14 mouse cellular contexts compared by ENCODE assay signal in the genomic region with DNA sequence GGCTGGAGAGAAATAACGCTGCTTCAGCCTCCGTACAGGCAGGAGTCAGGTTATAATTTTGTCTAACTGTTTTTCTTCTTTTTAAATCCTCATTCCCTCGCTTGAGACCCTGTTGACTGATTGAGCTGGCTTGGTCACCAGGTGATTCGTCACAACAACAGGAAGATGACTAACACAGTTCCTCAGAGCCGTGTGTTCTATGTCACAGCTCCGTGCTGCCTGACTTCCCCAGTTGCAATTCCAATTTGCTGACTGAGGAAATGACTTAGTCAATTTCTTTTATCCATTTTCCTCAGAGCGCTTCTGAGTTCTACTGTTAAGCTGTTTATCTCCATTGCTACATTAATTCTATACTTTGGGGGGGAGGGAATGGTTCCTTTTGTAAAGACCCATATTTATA.
"Had no signal": no experiment of that assay in that cellular context is flagged by ENCODE, and none has a peak within 500 bp of the region (broad histone marks: within the 10 kb centered on the region; RNA-seq: fewer than 3 reads in every experiment).

No protein-coding gene starts in this region.

- H3K36me3 ChIP-seq: limb, embryonic 15.5 days; liver, embryonic 13.5 days; neural tube, embryonic 15.5 days had no signal

- H3K4me3 ChIP-seq: left cerebral cortex, adult 2 months; limb, embryonic 15.5 days; liver, embryonic 13.5 days; myocyte; neural tube, embryonic 15.5 days had no signal

- H3K27me3 ChIP-seq: limb, embryonic 15.5 days; neural tube, embryonic 15.5 days had no signal

- H3K9me3 ChIP-seq: limb, embryonic 15.5 days; liver, embryonic 13.5 days; neural tube, embryonic 15.5 days had no signal

- DNase-seq: kidney, adult 2 months; kidney, postnatal 25 days; liver, embryonic 13.5 days; lung, adult 18-20 months; lung, postnatal 36 days; midbrain, embryonic 14.5 days; right cerebral cortex, adult 18-20 months; right cerebral cortex, postnatal 25 days; thymus, adult 18-20 months; thymus, postnatal 14 days had no signal
